Mouse (Mus musculus): ENCODE data around the gene Dusp21. TPM values are rescaled to one million over a fixed set of nuclear protein-coding genes. Genes with fewer than 3 reads are reported as not detected.

The Dusp21 gene
- polyA plus RNA-seq (2012; rRNA removed) = not detected in 2 replicates

DNA sequence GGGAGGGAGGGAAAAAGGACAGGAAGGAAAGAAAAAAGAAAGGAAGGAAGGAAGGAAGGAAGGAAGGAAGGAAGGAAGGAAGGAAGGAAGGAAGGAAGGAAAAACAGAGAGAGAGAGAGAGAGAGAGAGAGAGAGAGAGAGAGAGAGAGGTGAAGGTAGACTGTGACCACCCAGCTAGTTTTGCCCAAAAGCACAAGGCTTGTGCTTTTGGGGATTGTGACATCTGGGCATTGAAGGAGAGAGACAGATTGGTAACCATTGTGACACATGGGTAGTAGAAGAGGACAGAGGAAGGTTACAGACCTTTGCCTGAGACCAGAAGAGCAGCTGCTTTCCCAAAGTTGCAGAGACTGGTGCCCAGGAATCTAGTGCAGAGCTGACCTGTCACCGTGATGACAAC, at the start of gene Dusp21:
TSS of gene Dusp21 (plus strand) at position 301 of the 400 bp plus-strand sequence.
- DNase-seq (ENCODE audit: low read depth) = no peak

DNA sequence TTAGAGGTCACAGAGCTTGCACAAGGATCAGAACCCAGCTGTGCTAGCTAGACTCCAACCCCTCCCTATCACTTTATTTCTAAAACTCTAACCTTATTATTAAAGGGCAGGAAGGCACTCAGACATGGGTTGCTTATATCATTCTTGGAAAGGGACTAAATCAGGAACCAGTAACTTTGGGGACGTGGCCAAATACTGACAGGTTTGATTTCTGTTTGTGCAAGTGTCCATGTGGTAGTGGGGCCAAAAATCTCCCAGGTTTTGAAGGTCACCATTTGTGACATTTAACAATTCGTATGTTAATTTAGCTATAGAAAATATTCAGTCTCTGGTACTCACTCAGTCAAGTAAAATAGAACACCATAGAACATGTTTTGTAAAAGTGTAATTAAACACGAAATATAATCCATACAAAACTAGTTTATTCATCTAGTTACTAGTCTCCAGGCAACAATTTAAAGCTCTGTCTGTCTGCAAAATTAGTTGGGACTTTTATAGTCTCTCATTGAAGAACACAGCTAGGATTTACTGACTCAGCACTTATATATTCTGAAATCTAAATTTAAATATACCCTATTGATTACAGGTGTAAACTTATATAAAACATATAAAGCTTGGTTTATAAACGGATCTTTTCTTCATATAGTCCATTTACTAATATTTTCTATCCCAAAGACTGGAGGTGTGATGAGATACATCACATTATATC, 15.2 kb downstream of the Dusp21 start:
- DNase-seq (ENCODE audit: low read depth) = no peak

DNA sequence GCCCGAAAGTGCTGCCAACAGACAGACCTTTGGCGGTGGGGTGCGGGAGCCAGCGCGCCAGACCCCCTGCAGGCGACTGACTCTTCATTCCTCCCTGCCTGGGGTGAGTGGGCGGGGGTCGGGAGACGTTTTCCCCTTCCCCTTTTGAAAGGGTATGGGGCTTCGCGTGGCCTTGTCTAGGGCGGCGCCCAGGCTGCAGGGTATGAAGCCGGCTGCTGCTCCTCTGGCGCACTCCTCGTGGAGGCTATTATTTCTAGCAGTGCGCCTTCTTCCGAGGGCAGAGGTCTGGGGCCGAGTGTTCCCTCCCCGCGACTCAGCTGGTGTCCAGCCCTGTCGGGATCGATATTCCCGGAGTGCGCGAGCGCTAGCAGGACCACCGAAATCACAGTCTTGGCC, 16.1 kb downstream of the Dusp21 start:
- no peak for DNase-seq (ENCODE audit: low read depth)

GRCm38 (mm10) chrX:18162192-18162857, 16.7 kb downstream of the Dusp21 start, which contains the start of gene Kdm6a:
Gene Kdm6a (plus strand): TSS chrX:18162575.
- peak; percentile 50 for DNase-seq (ENCODE audit: low read depth)

DNA sequence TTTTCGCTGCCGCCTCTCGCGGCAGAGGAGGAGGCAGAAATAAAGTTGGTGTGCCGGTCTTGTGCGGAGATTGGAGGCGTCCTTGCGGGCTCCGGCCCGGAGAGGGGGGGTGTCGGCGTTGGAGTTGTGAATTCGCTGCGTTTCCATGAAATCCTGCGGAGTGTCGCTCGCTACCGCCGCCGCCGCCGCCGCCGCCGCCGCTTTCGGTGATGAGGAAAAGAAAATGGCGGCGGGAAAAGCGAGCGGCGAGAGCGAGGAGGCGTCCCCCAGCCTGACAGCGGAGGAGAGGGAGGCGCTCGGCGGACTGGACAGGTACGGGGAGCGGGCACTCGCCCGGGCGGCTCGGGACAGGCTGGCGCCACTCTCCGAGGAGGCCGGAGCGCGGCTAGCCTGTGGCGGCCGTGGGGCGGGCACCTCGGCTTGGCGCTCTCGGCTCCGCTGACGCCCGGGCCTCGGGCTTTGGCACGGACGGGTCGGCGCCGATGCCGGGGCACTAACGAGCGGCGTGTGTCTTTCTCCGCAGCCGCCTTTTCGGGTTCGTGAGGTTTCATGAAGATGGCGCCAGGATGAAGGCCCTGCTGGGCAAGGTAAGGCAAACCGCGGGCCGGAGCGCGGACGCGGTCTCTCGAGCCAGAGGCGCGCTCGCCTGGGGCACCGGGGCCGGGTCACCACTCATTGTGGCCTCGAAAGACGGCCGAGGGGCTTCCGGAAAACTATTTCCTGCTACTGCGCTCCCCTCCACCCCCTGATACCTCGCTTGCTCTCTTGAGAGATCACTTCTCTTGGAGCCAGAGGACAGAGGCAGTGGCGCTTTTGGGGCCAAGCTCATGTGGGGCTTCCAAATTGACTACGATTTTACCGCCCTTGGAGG, 17.4 kb downstream of the Dusp21 start:
- DNase-seq (ENCODE audit: low read depth) = no peak

- no peak for DNase-seq (ENCODE audit: low read depth)
These were observed 18.4 kb downstream of the Dusp21 start for GRCm38 (mm10) chrX:18163917-18164624.

DNA sequence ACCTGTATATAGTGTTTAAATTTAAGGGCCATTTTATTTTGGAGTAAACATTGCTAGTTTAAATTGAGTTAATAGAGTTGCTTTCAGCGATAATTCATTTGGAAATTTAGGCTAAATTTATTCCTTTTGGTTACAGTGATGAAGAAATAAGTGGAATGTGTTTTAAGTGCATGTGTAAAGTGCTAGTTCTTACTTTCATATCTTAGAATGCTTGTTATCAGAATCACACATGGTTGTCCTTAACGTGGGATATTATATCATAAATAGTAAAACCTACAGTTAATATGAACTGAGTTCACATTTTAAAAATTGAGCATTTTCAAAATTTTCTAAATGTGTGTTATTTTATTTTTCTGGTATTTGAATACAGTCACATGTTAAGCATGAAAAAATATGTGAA, 19.5 kb downstream of the Dusp21 start:
- no peak for DNase-seq (ENCODE audit: low read depth)

DNA sequence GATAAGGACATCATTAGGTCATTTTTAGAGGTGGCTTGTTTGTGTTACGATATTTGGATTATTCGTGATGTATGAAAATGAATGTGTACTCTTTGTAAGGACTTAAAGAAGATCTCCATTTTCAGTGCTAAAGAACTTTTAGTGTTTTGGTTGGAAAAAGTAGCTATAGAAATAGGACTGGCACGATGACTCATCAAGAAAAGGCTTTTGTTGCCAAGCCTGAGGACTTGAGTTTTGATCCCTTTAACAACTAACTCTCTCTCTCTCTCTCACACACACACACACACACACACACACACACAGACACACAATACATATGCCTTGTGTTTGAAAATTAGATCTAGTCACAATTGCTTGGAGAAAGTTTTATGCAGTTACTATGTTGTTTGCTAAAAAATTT, 21.3 kb downstream of the Dusp21 start:
- no peak for DNase-seq (ENCODE audit: low read depth)

- no peak for DNase-seq (ENCODE audit: low read depth)
These were observed 23.3 kb downstream of the Dusp21 start for GRCm38 (mm10) chrX:18168940-18169339.

GRCm38 (mm10) chrX:18174831-18175230, 29.2 kb downstream of the Dusp21 start:
- DNase-seq (ENCODE audit: low read depth) = no peak

DNA sequence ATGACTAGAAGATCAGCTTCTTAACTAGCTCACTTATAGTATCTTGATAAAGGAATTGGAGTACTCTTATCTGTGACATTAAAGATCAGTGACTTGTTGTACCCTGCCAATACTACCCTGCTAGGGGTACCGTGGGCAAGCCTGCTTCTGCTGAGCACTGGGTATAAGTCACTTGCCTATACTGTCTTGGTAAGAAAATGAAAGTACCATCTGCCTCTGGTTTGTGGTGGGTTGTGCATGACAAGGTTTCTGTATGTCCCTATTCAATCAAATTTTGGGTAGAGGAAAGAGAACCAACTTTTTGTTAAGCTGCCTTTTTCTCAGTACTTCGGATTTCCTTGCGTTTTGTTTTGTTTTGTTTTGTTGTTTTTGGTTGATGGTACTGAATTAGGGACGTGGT, 32.1 kb downstream of the Dusp21 start:
- no peak for DNase-seq (ENCODE audit: low read depth)

- no peak for DNase-seq (ENCODE audit: low read depth)
These were observed 33.8 kb downstream of the Dusp21 start for GRCm38 (mm10) chrX:18179492-18179891.

GRCm38 (mm10) chrX:18187203-18187602, 41.5 kb downstream of the Dusp21 start:
- DNase-seq (ENCODE audit: low read depth) = no peak

GRCm38 (mm10) chrX:18188293-18188692, 42.6 kb downstream of the Dusp21 start:
- DNase-seq (ENCODE audit: low read depth) = no peak

Other genes starting within 250 kb of the Dusp21 start
- 14.2 and 21.1 TPM in 2 replicates for gene Kdm6a, start 16.7 kb downstream of the Dusp21 start, polyA plus RNA-seq (2012; rRNA removed)

Measured in gonadal fat pad, adult 2 months (tissue).